Mouse (Mus musculus) heart, embryonic 13.5 days (tissue): ENCODE results near the gene Gys1. TPM values are rescaled to one million over a fixed set of nuclear protein-coding genes. Genes with fewer than 3 reads are reported as not detected.
"Not testable (repeated sequence)": the region's sequence is repeated elsewhere in the genome, so short reads cannot be mapped to it uniquely, and the experiment has no call there.

Source experiments
- ATAC-seq: fragments of 200-750 bp; cut with Nextera tagmentation; 2 replicates; pipeline ENCODE4 v1.8.0; 2017; ENCODE audit warnings: moderate TSS enrichment; ENCODE audit not compliant: insufficient number of reproducible peaks, low FRiP score, low TSS enrichment; ENCODE audit errors: extremely low read depth
- H3K27ac ChIP-seq: fragments of 300-500 bp; sonication (generic); replicated peaks from 2 replicates; pipeline ENCODE4 v1.5.1; 2015; ENCODE audit warnings: moderate library complexity, mild to moderate bottlenecking, inconsistent platforms
- H3K27me3 ChIP-seq: fragments of 300-500 bp; sonication (generic); replicated peaks from 2 replicates; pipeline ENCODE4 v1.6.1; 2015; ENCODE audit warnings: mild to moderate bottlenecking, inconsistent platforms
- H3K36me3 ChIP-seq: fragments of 300-500 bp; sonication (generic); 2 replicates; pipeline ENCODE4 v1.6.1; 2015; ENCODE audit warnings: mild to moderate bottlenecking, inconsistent platforms
- H3K4me1 ChIP-seq: fragments of 300-500 bp; sonication (generic); 2 replicates; pipeline ENCODE4 v1.6.1; 2015; ENCODE audit warnings: inconsistent platforms
- H3K4me2 ChIP-seq: fragments of 300-500 bp; sonication (generic); 2 replicates; pipeline ENCODE4 v1.6.1; 2015; ENCODE audit warnings: inconsistent platforms, mild to moderate bottlenecking, moderate library complexity
- H3K4me3 ChIP-seq: fragments of 300-500 bp; sonication (generic); 2 replicates; pipeline ENCODE4 v1.5.1; 2015; ENCODE audit warnings: moderate library complexity, mild to moderate bottlenecking, inconsistent platforms
- H3K9ac ChIP-seq: fragments of 300-500 bp; sonication (generic); 2 replicates; pipeline ENCODE4 v1.6.1; 2015; ENCODE audit warnings: inconsistent platforms, mild to moderate bottlenecking, moderate library complexity
- H3K9me3 ChIP-seq: fragments of 300-500 bp; sonication (generic); 2 replicates; pipeline ENCODE4 v1.6.1; 2016; ENCODE audit warnings: inconsistent platforms
- WGBS: fragments of 180-500 bp; shearing (Covaris S2); methylation state at CpG from one replicate; pipeline ENCODE4 v1.1.7; 2015; ENCODE audit warnings: mixed read lengths; 5-methylcytosine and 5-hydroxymethylcytosine counted together
- polyA plus RNA-seq: library from polyadenylated mRNA; unstranded; fragments of >200 nt; fragmentation: Nextera tagmentation; extraction: Ambion mirVana; gene quantifications from 2 replicates; pipeline ENCODE4 v1.2.1, GENCODE M21; 2015

Gys1 gene
- polyA plus RNA-seq, 1 experiment from 2014 or later = 91.8 TPM

DNA sequence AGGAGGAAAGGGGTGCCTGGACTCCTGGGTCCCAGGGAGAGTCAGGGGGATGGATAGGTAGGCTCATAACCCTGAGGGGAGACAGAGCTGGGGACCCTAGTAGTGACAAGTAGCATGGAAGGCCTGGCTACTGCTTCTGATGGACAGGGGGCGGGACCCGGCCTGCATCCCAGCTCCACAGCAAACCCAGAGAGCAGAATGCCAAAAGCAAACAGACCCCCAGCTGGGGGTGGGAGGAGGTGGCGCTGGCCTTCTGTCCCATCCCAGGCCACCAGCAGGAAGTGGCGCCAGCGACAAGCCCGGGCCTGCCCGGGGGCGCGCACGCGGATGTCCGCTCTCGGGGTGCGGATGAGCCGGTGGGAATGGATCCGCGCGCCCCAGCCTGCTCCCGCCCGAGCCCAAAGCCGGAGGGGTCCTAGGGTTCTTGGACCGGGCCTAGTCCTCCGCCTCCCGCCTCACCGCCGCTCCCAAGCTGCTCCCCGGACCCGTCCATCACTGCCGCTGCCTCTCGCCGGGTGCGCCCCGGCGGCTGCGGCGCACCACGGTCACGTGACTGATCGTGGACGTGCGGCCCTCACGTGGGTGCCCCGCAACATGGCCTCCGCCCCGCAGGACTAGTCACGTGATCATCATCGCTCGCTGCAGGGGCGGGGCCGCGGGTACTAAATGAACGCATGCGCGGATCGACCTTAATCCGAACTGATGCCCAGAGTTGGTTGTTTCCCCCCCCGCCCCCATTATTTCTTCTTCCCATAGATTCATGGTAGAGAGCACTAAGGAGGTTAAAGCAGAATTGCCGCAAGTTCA lies 31.8 kb downstream of the Gys1 start, which contains the start of gene Bax:
Gene Bax, minus strand, starts transcription at position 616 of the 807 bp plus-strand sequence.
- H3K9me3 ChIP-seq = no peaks in the 10 kb centered on the region
- WGBS = under 1% methylated on average over 58 of the region's 58 CpGs

DNA sequence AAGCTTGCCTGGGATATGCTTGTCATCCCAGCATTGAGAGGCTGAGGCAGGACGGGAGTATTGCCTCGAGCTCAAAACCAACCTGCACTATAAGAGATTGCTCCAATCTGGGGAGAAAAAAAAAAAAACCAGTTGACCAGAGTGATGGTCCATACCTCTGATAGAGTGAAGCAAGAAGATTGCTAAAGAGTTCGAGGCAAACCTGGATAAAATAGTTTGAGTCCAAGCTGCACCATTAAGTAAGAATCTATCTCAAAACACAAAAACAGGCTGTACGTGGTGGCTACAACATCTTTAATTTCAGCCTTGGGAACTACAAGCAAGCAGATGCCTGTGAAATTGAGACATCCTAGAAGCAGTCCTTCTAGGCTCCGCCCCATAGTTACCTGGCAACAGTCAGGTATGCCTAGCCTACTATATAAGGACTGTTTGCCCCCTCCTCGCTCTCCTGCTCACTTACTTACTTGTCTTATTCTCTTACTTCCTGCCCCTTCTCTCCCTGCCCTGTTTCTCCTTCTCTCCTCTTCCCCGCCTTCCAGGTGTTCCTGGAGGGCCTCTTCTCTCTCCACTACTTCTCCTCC lies 32.5 kb downstream of the Gys1 start:
- no peaks in the 10 kb centered on the region for H3K9me3 ChIP-seq
- H3K4me2 ChIP-seq = peak overlapping the region; percentile 90
- no peak overlapping the region for H3K27ac ChIP-seq
- no peak for ATAC-seq
- H3K9ac ChIP-seq = peak overlapping the region; percentile 76
- peak overlapping the region; percentile 69 for H3K4me3 ChIP-seq
- H3K27me3 ChIP-seq = no peaks in the 10 kb centered on the region
- H3K4me1 ChIP-seq = peaks cover 22% of the 10 kb centered on the region
- H3K36me3 ChIP-seq = peaks cover 34% of the 10 kb centered on the region
- 38% methylated on average over 7 of the region's 7 CpGs for WGBS

More for the DNA sequence above, 31.8 kb downstream of the Gys1 start, which contains the start of gene Bax:
- peak within 1 kb of the TSS; percentile 69 for H3K4me3 ChIP-seq
- peak within 1 kb of the TSS; percentile 93 for H3K9ac ChIP-seq
- H3K27me3 ChIP-seq = no peaks in the 10 kb centered on the region
- peak within 1 kb of the TSS; percentile 90 for H3K4me2 ChIP-seq
- peak within 1 kb of the TSS; percentile 65 for H3K27ac ChIP-seq
- peak; percentile 75 for ATAC-seq
- H3K4me1 ChIP-seq = peaks cover 27% of the 10 kb centered on the region
- H3K36me3 ChIP-seq = peaks cover 41% of the 10 kb centered on the region

DNA sequence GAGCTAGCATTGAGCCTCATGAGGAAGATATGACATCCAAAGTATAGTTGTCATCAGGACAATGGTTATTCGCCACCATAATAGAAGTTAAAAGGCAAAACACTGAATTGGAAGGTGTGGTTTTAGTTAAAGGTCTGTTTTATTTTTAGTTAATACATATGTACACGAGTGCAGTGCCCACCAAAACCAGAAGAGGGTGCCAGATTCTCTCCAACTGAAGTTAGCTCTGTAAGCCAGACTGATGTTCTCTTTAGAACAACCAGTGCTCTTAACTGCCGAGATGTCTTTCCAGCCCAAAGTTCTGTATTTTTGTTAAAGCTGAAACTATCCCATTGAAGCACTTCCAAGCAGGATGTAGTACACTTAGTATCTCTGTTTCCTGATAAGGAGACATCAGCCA lies 36.2 kb downstream of the Gys1 start:
- no peak overlapping the region for H3K4me3 ChIP-seq
- H3K27me3 ChIP-seq = no peaks in the 10 kb centered on the region
- H3K27ac ChIP-seq = no peak overlapping the region
- 0 out of 2 replicates have a peak, but pooled peaks cover 4% of the 10 kb centered on the region for H3K36me3 ChIP-seq
- H3K9ac ChIP-seq = peak overlapping the region; percentile 20; the same call in 1 of the 2 replicates
- H3K4me2 ChIP-seq = no peak overlapping the region
- H3K9me3 ChIP-seq = no peaks in the 10 kb centered on the region
- 3% methylated on average over 3 of the region's 3 CpGs for WGBS
- H3K4me1 ChIP-seq = peaks cover 15% of the 10 kb centered on the region
- ATAC-seq = no peak

DNA sequence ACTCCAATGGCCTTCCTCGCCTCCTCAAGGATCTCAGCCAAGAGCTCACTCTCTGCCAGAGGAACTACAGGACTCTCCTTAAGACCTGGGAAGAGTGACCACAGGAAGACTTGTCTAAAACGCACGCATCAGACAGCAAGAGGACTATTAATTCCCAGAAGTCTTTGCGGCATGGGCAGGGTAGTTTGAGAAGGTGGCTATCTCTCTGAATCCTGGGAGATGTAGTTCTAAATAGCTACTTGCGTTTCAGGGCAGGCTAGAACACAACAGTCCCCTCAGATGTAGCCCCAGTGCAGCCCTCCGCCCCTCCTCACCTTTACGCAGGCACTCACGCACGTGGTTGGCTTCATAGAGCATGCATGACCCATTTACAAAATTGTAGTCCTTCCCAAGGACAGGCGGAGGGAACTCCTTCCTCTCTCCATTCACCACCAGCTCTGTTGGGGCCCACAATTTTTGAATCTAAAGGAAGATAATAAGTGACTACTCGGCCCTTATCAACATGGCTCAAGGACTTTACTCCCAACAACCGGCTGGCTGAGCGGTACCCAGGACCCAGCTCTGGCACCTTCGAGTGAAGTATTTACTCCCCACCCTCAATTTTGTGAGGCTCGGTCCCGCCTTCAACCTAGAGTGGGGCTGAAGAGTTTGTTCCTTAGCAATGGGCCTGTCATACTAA lies 40.8 kb downstream of the Gys1 start:
- Histone ChIP-seq H3K9me3 (no peaks in the 10 kb centered on the region), H3K4me3 (peak overlapping the region; percentile 41), H3K27me3 (no peaks in the 10 kb centered on the region), H3K27ac (no peak overlapping the region), H3K9ac (peak overlapping the region; percentile 79), H3K4me2 (peak overlapping the region; percentile 63), H3K36me3 (0 out of 2 replicates have a peak, but pooled peaks cover 6% of the 10 kb centered on the region), H3K4me1 (peaks cover 7% of the 10 kb centered on the region; the same call in 1 of the 2 replicates)
- ATAC-seq = peak; percentile 39; the same call in 1 of the 2 replicates
- WGBS = 55% methylated on average over 16 of the region's 16 CpGs

DNA sequence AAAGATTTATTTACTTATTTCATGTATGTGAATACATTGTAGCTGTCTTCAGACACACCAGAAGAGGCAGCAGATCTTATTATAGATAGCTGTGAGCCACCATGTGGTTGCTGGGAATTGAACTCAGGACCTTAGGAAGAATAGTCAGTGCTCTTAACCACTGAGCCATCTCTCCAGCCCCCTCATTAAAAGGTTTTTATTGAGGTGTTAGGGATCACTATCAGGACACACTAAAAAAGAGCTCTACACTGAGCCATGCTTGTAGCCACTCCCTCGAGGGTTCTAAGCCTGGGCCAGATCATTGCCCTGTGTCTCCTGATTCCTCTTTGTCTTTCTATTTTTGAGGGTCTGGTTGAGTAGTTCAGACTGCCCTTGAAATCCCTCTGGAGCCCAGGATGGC lies 41.8 kb downstream of the Gys1 start:
- Histone ChIP-seq H3K9me3 (no peaks in the 10 kb centered on the region), H3K36me3 (0 out of 2 replicates have a peak, but pooled peaks cover 6% of the 10 kb centered on the region), H3K27me3 (no peaks in the 10 kb centered on the region), H3K4me2 (no peak overlapping the region), H3K4me3 (no peak overlapping the region), H3K27ac (no peak overlapping the region), H3K9ac (no peak overlapping the region), H3K4me1 (0 out of 2 replicates have a peak, but pooled peaks cover 3% of the 10 kb centered on the region)
- no peak for ATAC-seq
- WGBS = 52% methylated on average over 1 of the region's 1 CpGs

DNA sequence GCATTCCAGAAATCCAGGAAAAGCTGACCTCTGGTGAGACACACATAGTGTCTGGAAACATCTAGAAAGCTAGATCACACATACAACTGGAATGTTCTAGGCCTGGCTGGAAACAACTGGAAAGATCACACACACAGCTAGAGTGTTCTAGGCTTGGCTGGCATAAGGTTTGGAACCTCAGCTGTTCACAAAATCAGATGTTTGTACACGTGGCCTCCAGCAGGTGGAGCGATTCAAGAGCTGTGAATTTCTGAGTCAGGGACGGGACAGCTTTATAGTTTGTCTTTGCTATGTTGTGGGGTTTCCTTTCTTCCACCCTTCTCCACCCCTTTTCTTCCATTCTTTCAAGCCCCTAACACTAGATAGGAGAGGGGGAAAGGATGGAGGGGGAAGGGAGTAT lies 42.4 kb downstream of the Gys1 start:
- Histone ChIP-seq H3K4me1 (0 out of 2 replicates have a peak, but pooled peaks cover 3% of the 10 kb centered on the region), H3K27me3 (no peaks in the 10 kb centered on the region), H3K4me2 (no peak overlapping the region), H3K4me3 (no peak overlapping the region), H3K27ac (no peak overlapping the region), H3K9ac (0 out of 2 replicates have a peak overlapping the region, but pooled peaks have one; percentile 38), H3K36me3 (0 out of 2 replicates have a peak, but pooled peaks cover 6% of the 10 kb centered on the region), H3K9me3 (no peaks in the 10 kb centered on the region)
- 15% methylated on average over 3 of the region's 3 CpGs for WGBS
- no peak for ATAC-seq

DNA sequence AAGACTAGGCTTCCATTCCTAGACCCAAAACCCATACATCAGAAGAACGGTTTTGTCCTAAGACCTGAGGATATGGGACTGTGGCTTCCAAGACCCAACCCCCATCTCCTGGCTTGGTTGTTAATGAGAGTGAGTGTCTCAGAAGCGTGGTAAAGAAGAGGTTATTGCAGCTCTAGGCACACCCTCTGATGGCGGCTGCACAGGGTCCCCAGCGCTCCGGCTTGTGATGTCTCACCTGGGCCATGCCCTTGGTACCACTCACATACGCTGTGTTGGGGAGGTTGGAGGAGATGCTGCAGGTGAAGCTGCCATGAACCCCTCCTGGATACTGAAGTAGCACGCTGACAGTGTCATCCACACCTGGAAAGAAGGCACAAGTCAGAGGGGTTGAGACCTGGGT lies 44.1 kb downstream of the Gys1 start:
- Histone ChIP-seq H3K9me3 (no peaks in the 10 kb centered on the region), H3K27ac (no peak overlapping the region), H3K4me3 (no peak overlapping the region), H3K36me3 (0 out of 2 replicates have a peak, but pooled peaks cover 4% of the 10 kb centered on the region), H3K4me2 (no peak overlapping the region), H3K4me1 (0 out of 2 replicates have a peak, but pooled peaks cover 3% of the 10 kb centered on the region), H3K27me3 (no peaks in the 10 kb centered on the region), H3K9ac (no peak overlapping the region)
- ATAC-seq = no peak
- 90% methylated on average over 7 of the region's 7 CpGs for WGBS

DNA sequence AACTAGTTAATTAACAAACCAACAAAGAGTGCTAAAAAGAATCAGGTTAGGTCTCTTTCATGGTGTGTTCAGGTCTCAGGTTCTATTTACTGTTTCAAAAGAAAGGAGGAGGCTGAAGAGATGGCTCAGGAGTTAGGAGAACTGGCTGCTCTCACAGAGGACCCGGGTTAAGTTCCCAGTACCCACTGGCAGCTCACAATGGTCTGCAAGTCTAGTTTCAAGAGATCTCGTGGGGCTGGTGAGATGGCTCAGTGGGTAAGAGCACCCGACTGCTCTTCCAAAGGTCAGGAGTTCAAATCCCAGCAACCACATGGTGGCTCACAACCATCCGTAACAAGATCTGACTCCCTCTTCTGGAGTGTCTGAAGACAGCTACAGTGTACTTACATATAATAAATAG lies 45.7 kb downstream of the Gys1 start:
- H3K4me2 ChIP-seq, H3K9me3 ChIP-seq, H3K4me1 ChIP-seq, ATAC-seq, H3K27me3 ChIP-seq, H3K27ac ChIP-seq, H3K9ac ChIP-seq, H3K36me3 ChIP-seq, H3K4me3 ChIP-seq: not testable (repeated sequence)
- 72% methylated on average over 3 of the region's 4 CpGs for WGBS

DNA sequence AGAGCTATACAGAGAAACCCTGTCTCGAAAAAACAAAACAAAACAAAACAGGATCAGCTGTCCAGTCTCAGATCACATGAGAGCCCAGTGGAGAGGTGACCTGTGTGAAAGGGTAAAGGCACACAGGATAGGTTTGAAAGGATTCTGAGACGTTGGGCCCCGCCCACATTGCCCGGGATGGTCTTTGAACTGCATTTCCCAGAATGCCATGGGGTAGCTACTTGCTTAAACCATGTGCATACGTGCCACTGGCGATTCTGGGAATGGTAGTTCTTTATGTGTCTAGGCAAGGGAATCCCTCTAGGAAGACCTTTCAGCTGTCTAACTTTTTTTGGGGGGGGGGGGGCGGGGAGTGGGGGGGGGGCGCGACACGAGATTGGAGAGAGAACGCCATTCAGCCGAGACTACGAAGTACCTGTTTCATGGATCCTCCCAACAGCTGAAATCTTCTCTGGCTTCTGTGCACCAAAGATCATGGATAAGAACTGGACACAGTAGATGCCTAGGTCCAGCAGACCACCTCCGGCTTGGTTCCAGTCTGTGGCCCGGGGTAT lies 46.8 kb downstream of the Gys1 start, which contains the start of gene Tulp2:
Gene Tulp2, plus strand, starts transcription at position 504 of the 554 bp plus-strand sequence.
- Histone ChIP-seq H3K4me1 (no peaks in the 10 kb centered on the region), H3K27me3 (no peaks in the 10 kb centered on the region), H3K36me3 (0 out of 2 replicates have a peak, but pooled peaks cover 5% of the 10 kb centered on the region), H3K9ac (no peak within 1 kb of the TSS), H3K4me2 (no peak within 1 kb of the TSS), H3K4me3 (no peak within 1 kb of the TSS), H3K9me3 (no peaks in the 10 kb centered on the region), H3K27ac (no peak within 1 kb of the TSS)
- peak; percentile 74; the same call in 1 of the 2 replicates for ATAC-seq
- WGBS = 49% methylated on average over 15 of the region's 15 CpGs

DNA sequence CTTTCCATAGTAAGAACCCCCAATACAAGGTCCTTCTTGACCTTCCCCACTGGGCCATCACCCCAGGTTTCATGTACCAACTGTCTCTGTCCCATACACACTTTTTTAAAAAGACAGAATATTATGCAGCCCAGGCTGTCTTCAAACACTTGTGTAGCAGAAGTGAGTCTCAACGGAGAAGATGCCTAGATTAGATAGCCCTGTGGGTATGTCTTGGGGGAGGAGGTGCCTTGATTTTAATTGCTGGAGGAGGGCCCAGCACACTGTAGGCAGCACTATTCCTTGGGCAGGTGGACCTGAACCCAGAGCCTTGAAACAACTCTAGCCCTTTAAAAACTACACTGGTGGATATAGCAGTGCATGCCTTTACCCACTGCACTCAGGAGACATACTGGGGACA lies 47.5 kb downstream of the Gys1 start:
- 68% methylated on average over 1 of the region's 1 CpGs for WGBS
- no peaks in the 10 kb centered on the region for H3K4me1 ChIP-seq
- ATAC-seq = no peak

DNA sequence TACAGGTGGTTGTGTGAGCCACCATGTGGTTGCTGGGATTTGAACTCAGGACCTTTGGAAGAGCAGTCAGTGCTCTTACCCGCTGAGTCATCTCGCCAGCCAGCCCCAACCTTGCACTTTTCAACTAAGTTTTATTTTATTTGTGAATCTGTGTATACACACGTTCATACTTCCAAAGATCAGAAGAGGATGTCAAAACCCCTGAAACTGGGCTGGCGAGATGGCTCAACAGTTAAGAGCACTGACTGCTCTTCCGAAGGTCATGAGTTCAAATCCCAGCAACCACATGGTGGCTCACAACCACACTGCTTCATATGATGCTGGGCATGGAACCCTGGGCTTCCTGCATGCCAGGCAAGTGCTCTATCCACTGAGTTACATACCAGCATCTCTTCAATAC lies 50.3 kb downstream of the Gys1 start:
- not testable (repeated sequence) for H3K36me3 ChIP-seq, H3K9ac ChIP-seq, H3K4me2 ChIP-seq, H3K27me3 ChIP-seq, H3K27ac ChIP-seq, ATAC-seq, H3K4me3 ChIP-seq, H3K9me3 ChIP-seq
- WGBS = 85% methylated on average over 5 of the region's 5 CpGs
- H3K4me1 ChIP-seq = peaks cover 18% of the 10 kb centered on the region

More for the DNA sequence above, 47.5 kb downstream of the Gys1 start:
- 0 out of 2 replicates have a peak, but pooled peaks cover 5% of the 10 kb centered on the region for H3K36me3 ChIP-seq
- no peaks in the 10 kb centered on the region for H3K9me3 ChIP-seq
- H3K27ac ChIP-seq = no peak overlapping the region
- H3K4me3 ChIP-seq = no peak overlapping the region
- H3K9ac ChIP-seq = no peak overlapping the region
- no peaks in the 10 kb centered on the region for H3K27me3 ChIP-seq
- H3K4me2 ChIP-seq = no peak overlapping the region
